Mouse (Mus musculus) myocyte (in vitro differentiated cells): ENCODE data around the gene Prrc2a.

Experiments
- POLR2A ChIP-seq: IDR thresholded peaks from one replicate; pipeline ENCODE4 v1.6.1; 2011; ENCODE audit warnings: low read depth, mild to moderate bottlenecking, control low read depth, moderate library complexity; ENCODE audit not compliant: insufficient read length
- USF1 ChIP-seq: IDR thresholded peaks from one replicate; pipeline ENCODE4 v1.6.1; 2011; ENCODE audit warnings: low read depth, mild to moderate bottlenecking, control low read depth, moderate library complexity

GRCm38 (mm10) chr17:35111774-35112173 lies 52.9 kb downstream of the Prrc2a start:
- TF ChIP-seq USF1: no peak
- no peak for TF ChIP-seq POLR2A
